Mouse (Mus musculus) subcutaneous adipose tissue, adult 2 months (tissue): ENCODE data around the gene Vmn2r92. TPM values are rescaled to one million over a fixed set of nuclear protein-coding genes. Genes with fewer than 3 reads are reported as not detected.

Experiments
- polyA plus RNA-seq: library from polyadenylated mRNA; depleted of rRNA; stranded (reverse); fragments of >200 nt; gene quantifications from 2 replicates; pipeline ENCODE4 v1.2.3, GENCODE M21; 2012; ENCODE audit warnings: low replicate concordance; rRNA removed

Vmn2r92 gene
- polyA plus RNA-seq, result not detected in 2 replicates

GRCm38 (mm10) chr17:18151587-18151986 is at the start of gene Vmn2r92:
Vmn2r92 (plus strand) TSS chr17:18151887.

Other genes starting within 250 kb of the Vmn2r92 start
- gene Fpr-rs4, start 130.2 kb upstream of the Vmn2r92 start, polyA plus RNA-seq, result not detected in 2 replicates
- gene Vmn2r124, start 102.5 kb upstream of the Vmn2r92 start, polyA plus RNA-seq, result not detected in 2 replicates
- gene Vmn2r91, start 66.9 kb upstream of the Vmn2r92 start, polyA plus RNA-seq, result not detected in 2 replicates
- gene Vmn2r94, start 125.9 kb downstream of the Vmn2r92 start, polyA plus RNA-seq, result not detected in 2 replicates
- gene Vmn2r93, start 146.2 kb downstream of the Vmn2r92 start, polyA plus RNA-seq, result not detected in 2 replicates